Mouse (Mus musculus): ENCODE measurements around the gene Palm2. TPM values are rescaled to one million over a fixed set of nuclear protein-coding genes. Genes with fewer than 3 reads are reported as not detected.

The Palm2 gene
- total RNA-seq, 2 experiments from 2014 or later = 45.6 to 56.3 TPM

DNA sequence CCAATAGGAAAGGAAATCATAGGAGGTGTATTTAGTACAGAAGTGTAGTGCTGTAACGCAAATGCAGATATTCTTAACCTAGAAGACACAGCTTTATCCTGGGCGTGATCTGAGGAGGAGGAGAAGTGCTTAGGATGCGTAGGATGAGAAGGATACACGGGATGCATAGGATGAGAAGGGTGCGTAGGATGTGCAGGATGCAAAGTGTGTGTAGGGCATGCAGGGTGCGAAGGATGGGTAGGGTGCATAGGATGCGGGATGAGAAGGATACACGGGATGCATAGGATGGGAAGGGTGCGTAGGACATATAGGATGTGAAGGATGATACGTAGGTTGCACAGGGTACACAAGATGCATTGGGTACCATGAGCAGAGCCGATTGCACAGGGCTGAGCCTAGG lies 262.9 kb downstream of the Palm2 start:
- DNase-seq (ENCODE audit: low spot score in 2 of 2) = no peak

- DNase-seq (ENCODE audit: low spot score in 2 of 2) = no peak
Measured at GRCm38 (mm10) chr4:57697918-57698611, 264.0 kb downstream of the Palm2 start.

DNA sequence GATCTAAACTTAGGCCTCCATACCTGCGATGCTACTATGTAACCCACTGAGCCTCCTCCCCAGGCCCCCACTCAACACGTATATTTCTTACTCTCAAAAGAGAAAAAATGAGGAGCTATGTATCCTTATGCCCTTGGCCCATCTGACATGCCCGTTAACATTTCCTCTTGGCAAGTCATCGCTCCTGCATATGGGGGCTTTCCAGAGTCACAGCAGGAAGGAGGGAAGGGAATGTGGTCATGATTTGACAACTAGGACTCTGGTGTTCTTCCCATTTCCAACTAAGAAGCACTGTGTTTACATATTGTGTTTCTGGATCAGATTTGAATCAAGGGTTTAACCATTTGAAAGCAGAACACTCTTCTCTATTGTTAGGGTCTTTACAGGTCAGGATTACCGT lies 267.5 kb downstream of the Palm2 start:
- no peak for DNase-seq (ENCODE audit: low spot score in 2 of 2)

DNA sequence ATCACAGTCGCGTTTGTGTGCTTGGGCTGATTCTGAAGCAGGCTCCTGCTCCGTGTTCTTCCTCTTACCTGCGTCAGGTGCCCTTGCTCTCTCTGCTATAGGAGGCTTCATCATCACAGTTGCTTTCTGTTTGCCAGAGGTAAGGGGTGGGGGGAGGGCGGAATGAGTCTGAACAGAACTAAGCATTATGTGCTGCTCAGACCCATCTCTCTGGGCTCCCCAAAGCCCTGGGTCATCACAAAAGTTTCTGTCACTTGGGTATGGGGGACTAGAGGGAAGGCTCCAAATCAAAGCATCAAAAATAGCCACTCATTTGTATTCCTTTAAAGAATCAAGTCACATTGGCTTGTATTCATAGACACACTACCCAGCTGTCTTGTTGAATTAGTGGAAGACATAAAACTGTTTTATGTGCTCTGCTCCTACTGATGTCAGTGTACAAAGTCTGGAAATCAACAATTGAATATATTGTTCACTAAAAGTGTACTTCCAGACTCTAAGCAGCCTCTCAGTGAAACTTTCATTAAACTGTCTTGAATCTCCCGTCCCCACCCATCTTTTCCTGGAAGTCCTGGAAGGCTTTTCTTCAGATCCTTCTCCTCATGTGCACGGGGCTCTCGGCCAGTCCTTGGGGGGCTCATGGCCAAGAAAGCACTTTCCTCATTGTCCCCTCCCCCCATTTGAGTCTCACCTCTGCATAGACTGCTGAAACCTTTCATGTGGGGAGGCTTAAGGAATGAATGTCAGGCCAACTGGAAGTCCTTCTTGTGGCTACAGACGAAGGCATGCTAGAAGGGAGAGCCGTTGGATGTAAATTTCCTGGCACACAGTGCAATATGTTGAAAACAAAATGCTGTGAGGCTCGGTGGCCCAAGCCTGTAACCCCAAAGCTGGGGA lies 269.8 kb downstream of the Palm2 start:
- no peak for DNase-seq (ENCODE audit: low spot score in 2 of 2)

GRCm38 (mm10) chr4:57704575-57704974 lies 270.5 kb downstream of the Palm2 start:
- no peak for DNase-seq (ENCODE audit: low spot score in 2 of 2)

DNA sequence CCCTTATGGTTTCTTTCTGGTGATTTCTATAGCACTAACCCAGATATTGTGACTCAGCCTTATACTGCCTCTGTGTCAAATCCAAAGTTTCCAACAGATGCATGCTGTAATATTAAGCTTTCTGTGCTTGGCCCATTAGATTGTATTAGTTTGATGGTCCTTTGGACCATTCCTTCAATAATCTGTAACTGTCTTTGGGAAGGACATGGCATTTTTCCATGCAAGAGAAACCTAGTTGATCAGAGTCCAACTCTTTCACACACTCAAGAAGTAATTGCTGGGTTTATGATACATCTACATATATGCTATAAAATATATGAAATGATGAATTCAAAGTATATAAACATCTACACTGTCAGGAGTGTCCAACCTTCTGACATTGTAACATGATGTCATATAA lies 281.8 kb downstream of the Palm2 start:
- DNase-seq (ENCODE audit: low spot score in 2 of 2) = no peak

- no peak for DNase-seq (ENCODE audit: low spot score in 2 of 2)
Measured at GRCm38 (mm10) chr4:57716735-57717134, 282.7 kb downstream of the Palm2 start.

GRCm38 (mm10) chr4:57717354-57717753 lies 283.3 kb downstream of the Palm2 start, which contains the start of gene Akap2:
Akap2 (plus strand) TSS chr4:57717657.
- no peak for DNase-seq (ENCODE audit: low spot score in 2 of 2)

- DNase-seq (ENCODE audit: low spot score in 2 of 2) = no peak
Measured at GRCm38 (mm10) chr4:57719370-57719769, 285.3 kb downstream of the Palm2 start.

- no peak for DNase-seq (ENCODE audit: low spot score in 2 of 2)
Measured at GRCm38 (mm10) chr4:57720869-57721361, 286.9 kb downstream of the Palm2 start.

GRCm38 (mm10) chr4:57722296-57722695 lies 288.2 kb downstream of the Palm2 start:
- DNase-seq (ENCODE audit: low spot score in 2 of 2) = no peak

- no peak for DNase-seq (ENCODE audit: low spot score in 2 of 2)
Measured at GRCm38 (mm10) chr4:57723659-57724058, 289.6 kb downstream of the Palm2 start.

DNA sequence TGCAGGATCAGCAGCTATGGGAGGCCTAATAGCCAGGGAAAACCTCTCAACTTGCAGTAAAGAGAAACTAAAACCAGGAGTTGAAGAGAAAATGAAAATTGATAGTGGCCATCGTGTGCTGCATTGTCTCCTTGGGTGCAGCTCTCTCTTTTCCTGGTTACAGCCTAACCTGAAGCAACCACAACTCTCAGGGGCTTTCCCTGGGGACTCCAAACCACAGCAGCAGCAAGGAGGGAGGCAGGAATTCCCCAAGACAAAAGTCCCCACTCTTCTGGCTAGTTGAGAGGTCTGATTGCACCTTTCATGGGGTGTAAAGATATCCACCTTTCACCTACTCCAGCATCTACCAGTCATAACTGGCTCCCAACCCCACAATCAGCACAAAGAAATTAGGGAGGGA lies 291.5 kb downstream of the Palm2 start:
- DNase-seq (ENCODE audit: low spot score in 2 of 2) = no peak

- no peak for DNase-seq (ENCODE audit: low spot score in 2 of 2)
Measured at GRCm38 (mm10) chr4:57728611-57729183, 294.6 kb downstream of the Palm2 start.

DNA sequence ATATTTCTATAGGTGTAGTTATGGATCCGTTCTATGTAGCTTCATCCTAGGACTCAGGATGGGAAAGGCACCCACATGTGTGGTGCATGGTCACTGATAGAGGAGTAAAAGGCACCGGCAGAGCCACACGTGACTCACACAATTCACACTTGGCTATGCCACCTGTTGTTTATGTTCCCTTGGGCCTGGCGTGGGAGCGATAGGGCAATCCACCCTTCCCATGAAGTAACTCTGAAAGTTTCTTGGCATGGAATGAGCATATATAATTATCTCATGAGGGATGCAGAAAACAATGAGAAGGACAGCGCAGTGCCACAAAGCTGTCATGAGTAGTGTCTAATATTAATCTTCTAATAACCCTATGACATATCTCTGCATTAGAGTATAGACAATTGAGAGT lies 296.0 kb downstream of the Palm2 start:
- no peak for DNase-seq (ENCODE audit: low spot score in 2 of 2)

DNA sequence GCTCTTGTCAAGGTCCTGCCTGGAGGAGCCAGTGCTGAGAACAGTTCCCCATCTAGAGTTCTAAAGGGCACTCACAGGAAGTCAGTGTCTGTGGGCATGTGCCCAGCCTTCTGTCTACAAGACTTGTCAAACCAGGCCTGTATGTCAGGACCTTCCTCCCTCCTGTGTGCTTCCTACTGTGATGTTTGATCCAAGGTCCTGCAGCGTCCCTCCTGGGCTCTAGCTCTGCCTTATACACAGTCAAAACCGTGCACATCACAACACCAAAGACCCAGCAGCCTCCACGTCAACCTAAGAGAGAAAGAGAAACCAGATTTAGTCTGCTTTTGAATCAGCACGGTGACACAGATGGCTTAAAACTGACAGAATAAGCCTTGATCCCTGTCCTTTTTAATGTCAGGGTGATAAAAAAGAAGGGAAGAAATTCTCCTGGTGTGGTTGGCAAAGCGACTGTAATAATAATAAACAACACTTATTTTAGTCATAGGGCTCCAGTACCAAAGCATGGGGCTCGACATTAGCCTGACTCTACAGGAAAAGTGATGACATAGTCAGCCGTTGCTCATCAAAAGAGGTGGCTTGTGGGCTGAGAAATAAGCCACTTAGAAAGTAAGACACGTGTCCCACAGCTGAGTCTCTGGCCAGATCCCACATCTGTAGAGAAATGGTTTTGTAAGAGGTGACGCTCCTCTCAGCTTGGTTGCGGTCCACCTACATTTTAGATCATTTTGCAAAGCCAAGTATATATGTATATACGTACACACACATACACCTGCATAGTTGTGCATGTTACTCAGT lies 297.0 kb downstream of the Palm2 start:
- DNase-seq (ENCODE audit: low spot score in 2 of 2) = no peak

- DNase-seq (ENCODE audit: low spot score in 2 of 2) = no peak
Measured at GRCm38 (mm10) chr4:57732351-57732750, 298.3 kb downstream of the Palm2 start.

DNA sequence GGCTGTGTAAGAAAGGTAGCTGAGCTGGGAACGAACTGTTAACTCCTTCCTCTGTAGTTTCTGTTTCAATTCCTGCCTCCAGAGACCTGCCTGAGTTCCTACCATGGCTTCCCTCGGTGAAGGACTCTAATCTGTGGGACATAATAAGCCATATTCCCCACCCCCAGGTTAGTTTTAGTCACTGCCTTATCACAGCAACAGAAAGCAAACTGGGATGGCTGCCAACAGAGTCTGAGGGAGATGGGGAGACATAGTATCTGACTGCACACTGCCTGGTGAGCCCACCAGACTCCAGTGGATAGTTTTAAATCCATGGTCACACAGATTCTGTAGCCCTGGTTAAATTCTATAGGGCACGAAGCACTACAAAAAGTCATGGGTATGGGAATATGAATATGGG lies 299.4 kb downstream of the Palm2 start:
- peak in 1 of 2 experiments; percentile 36 for DNase-seq (ENCODE audit: low spot score in 2 of 2)

DNA sequence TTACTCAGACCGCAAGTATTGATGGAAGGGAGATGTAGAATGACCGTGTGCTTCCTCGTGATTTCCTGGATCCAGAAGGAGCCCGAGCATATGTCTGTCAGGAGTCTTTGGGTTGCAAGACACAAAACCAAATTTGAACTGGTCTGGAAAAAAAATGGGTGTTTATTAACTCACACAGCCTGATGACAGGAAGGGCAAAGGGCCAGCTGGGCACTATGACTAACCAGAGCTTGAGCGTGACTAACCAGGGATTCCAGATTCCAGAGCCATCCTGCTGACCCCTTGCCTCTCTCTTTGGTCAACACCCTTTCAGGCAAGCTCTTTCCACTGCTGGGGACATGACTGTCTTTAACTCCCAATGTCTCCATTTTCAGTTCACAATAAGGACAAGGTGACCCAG lies 301.4 kb downstream of the Palm2 start:
- no peak for DNase-seq (ENCODE audit: low spot score in 2 of 2)

GRCm38 (mm10) chr4:57738856-57739552 lies 305.0 kb downstream of the Palm2 start:
- no peak for DNase-seq (ENCODE audit: low spot score in 2 of 2)

Data from layer of hippocampus, postnatal 10 days (tissue).